Mouse (Mus musculus): ENCODE data around the gene Ptgis.

Gene Ptgis

GRCm38 (mm10) chr2:167190076-167190399 lies 50.4 kb downstream of the Ptgis start, which contains the start of gene Kcnb1:
Gene Kcnb1 (minus strand): TSS chr2:167190155.
- DNase-seq (ENCODE audit: low spot score in 2 of 2) = peak; percentile 71 to 72

DNA sequence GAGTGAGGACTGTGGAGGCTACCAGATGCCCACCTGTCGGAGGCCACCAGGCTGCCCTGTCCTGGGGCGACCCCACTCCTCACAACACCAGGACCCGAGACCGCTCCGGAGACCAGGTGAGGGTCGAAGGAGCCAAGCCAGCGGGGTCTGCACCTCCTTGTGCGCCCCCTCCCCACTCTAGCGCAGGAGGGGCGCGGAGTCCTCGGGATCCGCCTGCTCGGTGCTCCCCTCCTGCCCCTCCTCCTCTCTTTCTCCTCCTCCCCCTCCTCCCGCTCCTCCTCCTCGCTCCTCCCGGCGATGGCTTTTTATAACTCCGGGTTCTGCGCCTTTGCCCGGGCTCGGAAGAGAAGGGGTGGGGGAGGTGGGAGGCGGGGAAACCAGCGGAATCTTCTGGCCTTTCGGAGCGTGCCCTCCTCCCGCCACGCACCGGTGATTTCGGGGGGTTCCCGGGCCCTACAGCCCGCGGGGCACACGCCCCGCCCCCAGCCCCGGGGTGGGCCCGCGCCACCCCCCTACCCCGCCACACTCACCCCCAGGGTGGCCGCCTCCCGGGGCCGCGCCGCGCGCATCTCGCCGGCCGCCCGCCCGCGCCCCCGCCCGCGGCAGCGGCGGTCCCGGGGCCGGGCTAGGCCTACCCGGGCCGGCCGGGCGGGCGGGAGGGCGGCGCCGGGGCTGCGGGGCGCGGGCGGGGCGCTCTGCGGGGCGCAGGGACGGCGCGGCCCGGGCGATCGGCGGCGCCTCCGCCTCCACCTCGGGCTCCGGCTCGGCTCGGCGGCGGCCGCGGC lies 50.9 kb downstream of the Ptgis start:
- DNase-seq (ENCODE audit: low spot score in 2 of 2) = no peak

DNA sequence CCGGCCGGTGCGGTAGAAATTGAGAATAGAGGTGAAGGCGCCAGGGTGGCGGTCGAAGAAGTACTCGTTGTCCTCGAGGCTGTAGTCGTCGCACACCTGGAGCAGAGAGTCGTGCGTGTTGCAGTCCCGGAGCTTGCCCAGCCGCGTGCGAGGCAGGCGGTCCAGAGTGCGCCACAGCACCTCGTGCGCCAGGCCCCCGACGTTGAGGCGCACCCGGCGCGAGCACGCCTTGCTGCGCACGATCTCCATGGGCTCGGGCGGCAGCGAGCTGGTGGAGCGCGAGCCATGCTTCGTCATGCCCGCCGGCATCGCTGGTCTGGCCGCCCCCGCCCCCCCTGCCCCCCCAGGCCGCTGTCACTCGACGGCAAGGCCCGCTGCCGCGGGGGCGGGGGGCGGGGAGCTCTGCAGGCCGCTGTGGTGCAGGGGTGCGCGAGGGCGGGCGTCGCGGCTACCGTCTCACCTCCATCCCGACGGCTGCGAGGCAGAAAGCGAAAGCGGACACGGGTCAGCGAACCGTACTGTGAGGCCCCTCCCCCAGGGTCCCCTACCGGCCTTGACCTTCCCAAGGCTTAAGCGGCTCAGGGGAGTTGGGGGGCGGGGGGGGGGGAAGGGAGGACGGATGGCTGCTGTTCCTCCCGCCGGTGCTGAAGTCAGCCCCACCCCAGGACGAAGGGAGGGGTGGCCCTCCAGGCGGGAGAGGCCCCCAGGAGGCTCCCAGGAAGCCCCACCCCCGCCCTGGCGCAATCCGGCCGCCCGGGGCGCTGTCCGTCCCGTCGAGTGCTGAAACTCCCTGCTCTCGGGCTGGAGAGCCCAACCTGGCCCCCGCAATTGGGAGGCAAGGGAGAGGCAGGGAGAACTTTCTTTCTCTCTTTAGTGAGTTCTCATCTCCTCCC lies 51.8 kb downstream of the Ptgis start:
- DNase-seq (ENCODE audit: low spot score in 2 of 2) = no peak

DNA sequence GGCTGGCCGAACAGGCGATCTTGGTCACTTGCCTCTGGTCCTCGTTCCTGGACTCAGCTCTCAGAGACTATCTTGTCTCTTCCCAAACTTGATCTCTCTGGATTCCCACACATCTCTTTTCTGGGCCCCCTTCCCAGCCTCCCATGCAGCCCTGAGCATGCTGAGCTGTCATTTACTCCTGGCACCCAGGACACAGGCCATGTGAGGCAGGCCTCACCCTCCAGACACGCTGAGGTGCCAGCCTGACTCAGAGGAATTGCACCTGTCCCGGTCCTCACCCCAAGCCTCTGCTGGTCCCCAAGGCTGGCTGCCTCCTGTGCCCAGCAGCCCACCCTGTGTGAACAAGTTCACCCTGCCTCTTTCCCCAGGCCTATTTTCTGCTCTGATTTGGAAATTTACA lies 53.3 kb downstream of the Ptgis start:
- DNase-seq (ENCODE audit: low spot score in 2 of 2) = no peak

GRCm38 (mm10) chr2:167186544-167186943 lies 53.9 kb downstream of the Ptgis start:
- no peak for DNase-seq (ENCODE audit: low spot score in 2 of 2)

DNA sequence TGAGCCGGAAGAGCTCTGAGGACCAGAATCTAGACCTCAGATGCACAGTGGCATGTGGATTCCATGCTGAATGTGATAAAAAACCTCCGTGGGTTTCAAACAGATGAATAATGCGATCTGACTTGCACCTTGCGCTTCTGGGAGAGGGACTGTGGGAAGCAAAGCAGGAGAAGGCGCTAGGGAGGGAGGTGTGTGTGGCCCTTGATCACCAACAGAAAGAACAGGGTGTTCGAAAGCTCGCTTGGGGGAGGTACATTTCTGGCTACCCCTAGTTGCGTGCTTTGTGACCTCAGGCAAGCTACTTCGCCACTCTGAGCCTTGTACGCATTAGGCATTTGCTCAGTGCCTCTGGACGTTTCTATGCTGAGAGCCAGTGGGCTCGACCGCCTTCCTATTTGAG lies 54.4 kb downstream of the Ptgis start:
- DNase-seq (ENCODE audit: low spot score in 2 of 2) = no peak

GRCm38 (mm10) chr2:167185432-167185831 lies 55.0 kb downstream of the Ptgis start:
- DNase-seq (ENCODE audit: low spot score in 2 of 2) = no peak

DNA sequence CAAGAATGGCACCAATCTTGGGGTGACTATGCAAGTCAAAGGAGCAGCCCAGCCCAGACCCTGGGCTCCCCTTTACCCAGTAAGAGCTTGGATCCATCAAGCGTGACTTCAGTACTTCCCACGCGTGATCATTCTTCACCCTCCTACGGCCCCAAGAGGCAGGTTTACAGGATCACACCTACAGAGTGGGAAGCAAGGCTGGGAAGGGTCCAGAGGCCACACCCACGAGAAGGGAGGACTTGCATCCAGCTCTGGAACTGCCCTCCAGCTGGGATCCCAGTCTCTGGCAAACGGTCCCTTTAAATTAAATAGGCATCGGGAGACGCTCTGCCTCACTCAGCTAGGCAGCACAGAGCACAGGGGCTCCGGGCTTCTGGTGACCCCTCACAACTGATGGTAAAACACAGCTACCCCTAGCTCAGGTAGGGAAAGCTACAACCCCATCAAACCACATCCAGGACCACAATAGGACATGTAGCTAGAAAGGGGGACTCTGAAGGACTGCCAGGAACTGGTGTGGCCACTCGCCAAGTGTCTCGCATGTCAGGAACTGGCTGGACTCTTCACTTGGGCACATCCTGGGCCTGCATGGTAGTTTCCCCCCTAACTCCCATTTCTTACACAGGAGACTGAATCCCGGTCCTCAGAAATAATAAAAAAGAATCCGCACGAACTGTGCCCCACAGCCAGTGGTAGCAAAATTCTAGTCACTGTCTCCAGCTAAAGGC lies 58.6 kb downstream of the Ptgis start:
- DNase-seq (ENCODE audit: low spot score in 2 of 2) = no peak

GRCm38 (mm10) chr2:167181096-167181495 lies 59.3 kb downstream of the Ptgis start:
- DNase-seq (ENCODE audit: low spot score in 2 of 2) = no peak

- no peak for DNase-seq (ENCODE audit: low spot score in 2 of 2)
These were observed 61.1 kb downstream of the Ptgis start for GRCm38 (mm10) chr2:167179301-167179700.

DNA sequence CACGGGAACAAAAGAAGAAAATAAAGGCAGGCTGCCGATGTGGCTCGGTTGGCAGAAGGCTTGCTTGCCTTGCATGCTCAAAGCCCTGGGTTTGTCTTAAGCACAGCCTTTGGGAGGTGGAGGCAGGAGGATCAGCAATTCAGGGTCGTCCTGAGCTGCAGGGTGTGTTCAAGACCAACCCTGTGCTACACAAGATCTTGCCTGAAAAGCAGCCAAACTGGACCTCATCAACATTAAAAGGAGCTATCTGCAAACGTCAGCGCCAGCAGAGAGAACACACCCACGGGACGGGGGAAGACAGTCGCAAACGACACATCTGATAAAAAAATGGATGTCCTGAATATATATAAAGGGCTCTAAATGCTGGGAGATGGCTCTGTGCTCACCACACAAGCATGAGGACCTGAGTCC lies 63.2 kb downstream of the Ptgis start:
- DNase-seq (ENCODE audit: low spot score in 2 of 2) = peak in 1 of 2 experiments; percentile 89

DNA sequence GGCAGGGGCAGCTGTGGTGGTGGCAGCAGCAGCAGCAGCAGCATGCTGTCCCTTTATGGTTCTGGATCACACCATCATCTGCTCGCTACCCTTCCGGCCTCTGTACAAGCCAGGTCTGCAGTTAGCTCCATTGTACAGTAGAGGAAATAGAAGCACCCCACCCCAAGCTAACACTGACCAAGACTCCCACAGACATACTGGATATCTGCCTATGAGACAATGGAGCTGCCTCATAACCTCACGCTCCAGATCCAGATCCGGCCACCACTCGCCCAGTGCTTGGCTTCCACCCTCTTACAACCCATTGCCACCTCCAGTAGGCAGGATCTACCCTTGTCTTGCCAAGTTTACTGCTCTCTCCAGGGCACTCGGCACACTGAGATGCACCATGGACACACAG lies 65.1 kb downstream of the Ptgis start:
- DNase-seq (ENCODE audit: low spot score in 2 of 2) = no peak

DNA sequence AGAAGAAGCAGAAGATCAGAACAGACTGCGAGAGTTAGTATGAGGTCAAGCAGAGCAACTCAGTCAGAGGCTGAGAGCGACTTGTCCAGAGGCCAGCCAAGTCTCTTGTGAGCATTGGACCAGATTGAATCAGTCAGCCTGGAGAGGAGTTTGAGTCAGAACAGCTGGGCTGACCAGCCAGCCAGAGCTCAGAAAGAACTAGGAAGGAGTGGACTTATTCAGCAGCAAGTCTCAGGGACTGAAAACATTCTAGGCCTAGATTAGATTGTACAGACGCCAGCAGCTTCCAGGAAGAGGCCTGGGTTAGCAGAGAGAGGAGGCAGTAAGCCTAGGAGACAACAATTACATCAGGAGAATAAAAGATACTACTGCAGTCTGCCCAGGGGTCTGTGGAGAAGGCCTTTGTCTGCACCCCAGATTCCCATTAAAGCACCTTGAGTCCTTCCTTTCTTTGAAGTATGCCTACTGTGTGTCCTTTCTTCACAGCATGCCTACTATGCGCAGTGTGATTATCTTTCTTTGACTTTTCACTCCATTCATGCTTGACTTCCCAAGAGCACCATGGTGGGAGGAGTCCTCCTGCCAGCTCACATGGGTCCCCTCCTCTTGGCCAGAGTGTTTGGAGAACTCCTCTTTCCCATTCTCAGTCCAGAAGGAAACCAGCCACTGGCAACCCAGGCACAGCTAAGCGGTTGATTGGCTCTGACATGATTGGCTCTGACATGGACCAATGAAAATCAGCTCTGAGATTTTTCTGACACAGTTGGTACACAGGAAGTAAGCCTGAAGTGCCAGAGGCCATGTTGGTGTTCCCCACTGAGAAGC lies 67.1 kb downstream of the Ptgis start:
- no peak for DNase-seq (ENCODE audit: low spot score in 2 of 2)

DNA sequence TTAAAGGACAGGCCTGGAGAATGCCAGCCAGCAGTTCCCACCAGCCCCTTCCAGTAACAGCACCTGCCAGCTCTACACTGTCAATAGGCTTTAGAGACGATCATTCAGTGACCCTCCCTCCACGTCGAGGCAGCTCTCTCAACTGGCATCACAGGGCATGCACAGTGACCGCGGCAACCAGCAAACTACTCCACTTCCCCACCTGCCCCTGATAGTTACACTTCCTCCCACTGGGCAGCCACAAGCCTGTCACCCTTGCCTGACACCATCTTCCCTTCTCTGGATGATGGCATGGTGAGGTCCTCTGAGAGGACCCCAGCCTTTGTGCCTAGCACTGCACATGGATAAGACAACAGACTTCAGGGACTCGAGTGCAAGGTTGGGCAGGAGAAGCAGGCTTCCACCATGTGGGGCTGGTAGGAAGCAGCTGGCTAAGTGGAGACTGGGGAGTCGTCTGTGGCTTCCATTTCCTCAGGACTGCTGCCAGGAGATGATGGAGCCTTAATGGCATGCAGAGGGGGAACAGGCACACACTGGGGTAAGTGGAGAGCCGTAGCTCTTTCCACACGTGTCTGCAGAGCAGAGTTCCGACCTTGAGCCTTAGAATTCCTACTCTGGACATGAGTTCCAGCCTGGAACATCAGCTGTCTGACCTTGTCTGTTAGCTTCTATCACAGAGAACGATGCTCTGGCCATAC lies 72.7 kb downstream of the Ptgis start:
- DNase-seq (ENCODE audit: low spot score in 2 of 2) = no peak

- no peak for DNase-seq (ENCODE audit: low spot score in 2 of 2)
These were observed 76.8 kb downstream of the Ptgis start for GRCm38 (mm10) chr2:167163600-167163999.

- no peak for DNase-seq (ENCODE audit: low spot score in 2 of 2)
These were observed 77.3 kb downstream of the Ptgis start for GRCm38 (mm10) chr2:167163134-167163533.

- DNase-seq (ENCODE audit: low spot score in 2 of 2) = no peak
These were observed 77.8 kb downstream of the Ptgis start for GRCm38 (mm10) chr2:167162516-167163021.

GRCm38 (mm10) chr2:167159721-167160120 lies 80.7 kb downstream of the Ptgis start:
- no peak for DNase-seq (ENCODE audit: low spot score in 2 of 2)

DNA sequence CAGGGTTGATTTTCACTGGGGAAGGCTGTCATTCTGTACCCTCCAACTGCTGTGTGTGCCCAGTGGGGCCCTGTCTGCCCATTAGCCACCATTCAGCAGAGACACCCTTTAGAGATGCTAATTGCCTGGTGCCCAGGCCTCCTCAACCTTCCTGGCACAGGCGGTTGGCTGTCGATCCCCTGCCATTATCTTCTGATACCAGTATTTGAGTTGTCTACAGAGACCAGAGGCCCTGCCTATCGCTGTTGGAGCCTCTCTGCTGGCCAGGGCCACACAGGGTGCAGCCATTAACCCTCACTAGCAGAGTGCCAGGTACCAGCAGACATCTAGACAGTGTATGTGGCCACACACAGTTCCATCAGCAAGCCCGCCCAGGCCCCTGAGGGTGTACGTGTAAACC lies 81.6 kb downstream of the Ptgis start:
- no peak for DNase-seq (ENCODE audit: low spot score in 2 of 2)

DNA sequence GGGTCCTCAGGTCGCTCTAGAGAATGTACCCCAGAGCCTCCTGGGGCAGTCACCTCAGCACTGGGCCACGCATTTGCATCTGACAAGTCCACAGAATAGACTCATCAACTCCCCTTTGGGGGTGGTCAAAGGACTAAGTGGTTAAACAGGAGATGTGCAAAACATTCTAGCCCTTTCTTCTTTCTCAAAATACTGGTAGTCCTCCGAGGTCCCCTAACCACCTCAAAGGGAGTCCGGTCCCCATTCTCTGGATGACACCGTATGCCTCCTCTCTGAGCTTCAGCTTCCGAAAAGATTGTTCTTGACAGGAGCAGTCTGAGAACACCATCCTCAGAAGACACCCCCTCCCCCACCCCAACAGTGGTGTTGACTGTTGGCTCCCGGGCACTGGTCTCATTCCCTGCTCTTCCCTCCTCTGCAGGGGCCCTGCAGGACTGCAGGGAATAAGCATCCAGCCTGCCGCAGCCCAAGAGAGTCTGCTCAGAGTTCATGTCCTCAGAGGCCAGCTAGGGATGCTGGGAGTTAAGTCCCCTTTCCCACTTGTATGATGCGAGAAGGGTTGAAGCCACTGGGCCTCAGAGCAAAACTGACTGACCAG lies 84.2 kb downstream of the Ptgis start:
- DNase-seq (ENCODE audit: low spot score in 2 of 2) = no peak

All from right cerebral cortex, postnatal 36 days (tissue).